Comparison of ENCODE assay signal across 9 mouse cellular contexts in the genomic region with DNA sequence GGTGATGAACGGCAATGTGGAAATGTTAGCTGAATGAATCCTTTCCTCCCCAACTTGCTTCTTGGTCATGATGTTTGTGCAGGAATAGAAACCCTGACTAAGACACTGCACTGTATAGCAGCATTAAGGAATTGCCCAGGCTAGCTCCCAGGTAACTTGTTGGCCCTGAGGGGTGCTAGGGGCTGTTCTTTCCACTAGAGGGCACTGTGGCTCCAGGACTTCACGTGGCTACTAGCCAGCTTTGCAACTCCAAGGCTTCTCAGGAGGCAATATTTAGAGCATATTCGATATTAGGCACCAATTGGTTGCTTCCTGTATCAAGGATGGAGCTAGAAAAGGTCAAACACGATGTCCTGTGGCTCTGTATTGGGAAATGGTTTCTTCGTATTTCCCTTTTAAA. TPM values are rescaled to one million over a fixed set of nuclear protein-coding genes. Genes with fewer than 3 reads are reported as not detected.
A peak's percentile ranks its signal among the peaks of the same experiment; 100 is the strongest.
DNase-seq lines count a peak whose midpoint lies in the region; ATAC-seq lines count a peak whose summit lies in the region.
"Had no signal": no experiment of that assay in that cellular context is flagged by ENCODE, and none has a peak within 500 bp of the region (broad histone marks: within the 10 kb centered on the region; RNA-seq: fewer than 3 reads in every experiment).

No protein-coding gene starts in this region.

- intact Hi-C loops in heart, postnatal 14 days (cut with DNase I) = loop anchor here (1.0 kb wide), 1 partner anchor 65 kb away; no protein-coding TSS in a partner anchor
- intact Hi-C loops in left cerebral cortex, postnatal 36 days (cut with DNase I) = loop anchor here (2.0 kb wide), 1 partner anchor 64 kb away; no protein-coding TSS in a partner anchor

- H3K27ac ChIP-seq in hindbrain, embryonic 14.5 days = no peak overlapping the region
- H3K27ac ChIP-seq in hindbrain, embryonic 16.5 days (ENCODE audit: low read depth, low read length) = no peak overlapping the region
- H3K27ac ChIP-seq: embryonic facial prominence, embryonic 12.5 days had no signal

- no peak overlapping the region for H3K4me3 ChIP-seq in hindbrain, embryonic 14.5 days (replicated peaks; ENCODE audit: low read length)
- H3K4me3 ChIP-seq in hindbrain, embryonic 16.5 days (ENCODE audit: low read length) = no peak overlapping the region
- H3K4me3 ChIP-seq: embryonic facial prominence, embryonic 12.5 days had no signal

- H3K27me3 ChIP-seq in hindbrain, embryonic 14.5 days (ENCODE audit: control insufficient read depth, insufficient read depth, low read length) = no peaks in the 10 kb centered on the region
- H3K27me3 ChIP-seq in hindbrain, embryonic 16.5 days (replicated peaks; ENCODE audit: control insufficient read depth, insufficient read depth, low read length) = no peaks in the 10 kb centered on the region
- H3K27me3 ChIP-seq: embryonic facial prominence, embryonic 12.5 days had no signal

- no peaks in the 10 kb centered on the region for H3K9me3 ChIP-seq in hindbrain, embryonic 14.5 days (ENCODE audit: control insufficient read depth, low read length)
- no peaks in the 10 kb centered on the region for H3K9me3 ChIP-seq in hindbrain, embryonic 16.5 days (ENCODE audit: control insufficient read depth, low read length)

- DNase-seq in hindbrain, embryonic 14.5 days (ENCODE audit: low spot score) = peak; percentile 91
- peak; percentile 84 for DNase-seq in R1 (ENCODE audit: low read depth, low spot score)
- DNase-seq in cerebellum, postnatal 14 days = peak; percentile 85 to 87
- peak; percentile 67 to 81 for DNase-seq in heart, postnatal 14 days
- DNase-seq in left cerebral cortex, postnatal 36 days (ENCODE audit: low spot score in 2 of 2) = peak; percentile 65 to 73
- DNase-seq in neural tube, embryonic 10.5 days (ENCODE audit: extremely low spot score, low spot score) = peak; percentile 80
- DNase-seq in testis, postnatal 14 days (ENCODE audit: low spot score) = peak; percentile 55

- H3K36me3 ChIP-seq in hindbrain, embryonic 14.5 days (replicated peaks; ENCODE audit: control insufficient read depth, insufficient read depth) = no peaks in the 10 kb centered on the region
- H3K36me3 ChIP-seq in hindbrain, embryonic 16.5 days (ENCODE audit: control insufficient read depth, insufficient read depth, low read length) = no peaks in the 10 kb centered on the region
- H3K36me3 ChIP-seq: embryonic facial prominence, embryonic 12.5 days had no signal

- H3K9ac ChIP-seq in hindbrain, embryonic 14.5 days = no peak overlapping the region
- H3K9ac ChIP-seq in hindbrain, embryonic 16.5 days (ENCODE audit: low read depth, low read length) = no peak overlapping the region
- H3K9ac ChIP-seq: embryonic facial prominence, embryonic 12.5 days had no signal

- WGBS in hindbrain, embryonic 14.5 days = 17% methylated on average over 5 of the region's 5 CpGs
- 18% methylated on average over 5 of the region's 5 CpGs for WGBS in hindbrain, embryonic 16.5 days

- peaks cover 13% of the 10 kb centered on the region for H3K4me1 ChIP-seq in hindbrain, embryonic 14.5 days (replicated peaks; ENCODE audit: control insufficient read depth, insufficient read depth, low read length)
- H3K4me1 ChIP-seq in hindbrain, embryonic 16.5 days (ENCODE audit: control insufficient read depth, insufficient read depth, low read depth, low read length) = peaks cover 15% of the 10 kb centered on the region

- no peak overlapping the region for H3K4me2 ChIP-seq in hindbrain, embryonic 14.5 days (replicated peaks)
- H3K4me2 ChIP-seq in hindbrain, embryonic 16.5 days (ENCODE audit: low read length) = no peak overlapping the region
- H3K4me2 ChIP-seq: embryonic facial prominence, embryonic 12.5 days had no signal

- no peak for ATAC-seq in hindbrain, embryonic 14.5 days (ENCODE audit: low FRiP score)
- no peak for ATAC-seq in hindbrain, embryonic 16.5 days

RNA-seq across cellular contexts. Expression of a gene that starts 13.6 kb away (rescaled TPM):
- 4.6 and 5.4 TPM in 2 replicates for polyA plus RNA-seq in hindbrain, embryonic 14.5 days (2014; fragmentation: Nextera tagmentation; extraction: Ambion mirVana)
- polyA plus RNA-seq in hindbrain, embryonic 16.5 days (2015; fragmentation: Nextera tagmentation; extraction: Ambion mirVana) = 4.2 and 4.7 TPM in 2 replicates
- 1 to 10 TPM; 3.8 to 5.3 TPM for total RNA-seq in heart, postnatal 14 days (2021)
- 10 to 100 TPM; 19.8 to 29.7 TPM for total RNA-seq in left cerebral cortex, postnatal 36 days (2021)
